Mouse (Mus musculus): ENCODE data around the gene Gprc5c.

Gprc5c gene

DNA sequence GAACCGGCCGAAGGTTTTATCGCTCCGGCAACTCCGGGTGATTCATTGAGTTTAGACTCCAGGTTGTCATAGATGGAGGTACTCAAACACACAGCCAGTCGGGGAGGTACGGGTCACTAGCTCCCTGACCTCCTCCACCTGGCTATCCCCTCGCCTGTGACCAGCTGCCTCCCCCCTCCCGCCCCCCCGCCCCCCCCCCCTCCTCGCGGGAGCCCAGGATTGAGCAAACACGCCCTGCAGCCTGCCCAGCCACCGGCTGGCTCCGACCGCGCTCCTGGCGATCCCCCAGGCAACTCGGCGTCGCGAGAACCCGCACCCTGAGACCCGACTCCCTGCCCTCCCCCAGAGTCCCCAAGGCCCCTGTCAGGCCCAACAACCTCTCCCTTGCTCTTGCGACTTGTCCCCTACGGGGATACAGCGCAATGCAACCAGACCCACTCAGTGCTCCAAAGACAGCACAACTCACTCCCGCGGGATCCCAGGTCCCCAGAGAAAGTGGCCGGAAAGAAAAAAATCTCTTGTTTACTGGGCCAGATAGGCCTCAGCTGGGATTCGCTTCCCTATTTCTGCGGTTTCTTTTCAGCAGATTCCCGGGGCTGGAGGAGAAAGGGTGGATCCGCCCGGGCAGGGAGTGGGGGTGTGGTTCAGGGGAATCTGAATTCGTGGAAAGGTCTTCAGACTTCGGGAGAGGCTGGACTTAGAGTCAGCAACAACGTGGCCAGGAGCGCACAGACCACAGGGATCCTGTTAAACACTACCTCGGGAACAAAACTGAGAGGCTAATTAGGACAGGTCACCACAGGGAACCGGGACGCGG lies at the start of gene Gprc5c:
Gene Gprc5c (plus strand): TSS at position 701 of the 817 bp plus-strand sequence.
- in situ Hi-C loops (cut with MboI; ENCODE audit: low pct_unique_long_range_greater_than_20kb in 1 of 2, low sequenced_read_pairs in 2 of 2, unreplicated experiment in 1 of 2) = no loop called here

GRCm38 (mm10) chr11:114801906-114802305 lies 49.0 kb upstream of the Gprc5c start:
- in situ Hi-C loops (cut with MboI; ENCODE audit: low pct_unique_long_range_greater_than_20kb in 1 of 2, low sequenced_read_pairs in 2 of 2, unreplicated experiment in 1 of 2) = loop anchor here in 1 of 2 experiments (25.0 kb wide), 1 partner anchor 260 kb away; the partner anchor contains the start of gene Cd300e

DNA sequence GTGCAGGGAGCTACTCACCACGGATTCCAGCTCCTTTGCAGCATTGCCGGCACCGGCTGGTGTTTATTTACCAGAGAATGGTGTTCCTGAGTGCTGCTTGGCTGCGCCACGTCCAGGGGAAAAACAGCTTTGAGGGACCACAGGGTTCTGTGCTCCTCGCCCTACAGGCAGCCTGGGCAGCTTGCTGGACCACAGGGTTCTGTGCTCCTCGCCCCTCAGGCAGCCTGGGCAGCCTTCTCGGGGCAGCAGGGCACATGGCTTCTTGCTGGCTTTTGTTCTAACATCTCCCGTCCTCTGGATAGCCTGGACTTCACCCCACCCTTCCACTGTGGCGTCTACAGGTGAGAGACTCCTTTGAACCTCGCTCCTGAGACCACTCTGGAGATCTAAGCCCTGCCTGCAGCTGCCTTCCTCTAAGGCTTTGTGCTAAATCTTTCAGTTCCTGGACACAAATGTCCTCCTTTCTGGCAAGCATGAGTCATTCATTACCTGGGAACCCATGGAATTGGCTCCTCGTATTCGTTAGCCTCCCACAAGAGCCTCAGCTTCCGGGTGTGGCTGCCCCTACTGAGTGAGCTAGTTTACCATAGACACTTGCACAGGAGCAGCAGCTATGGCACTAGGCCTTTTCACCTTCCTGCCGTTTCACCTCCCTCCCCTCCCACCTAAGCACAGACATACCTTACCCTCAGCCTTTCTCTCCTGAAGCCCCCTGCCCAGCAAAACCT lies 48.2 kb upstream of the Gprc5c start:
- in situ Hi-C loops (cut with MboI; ENCODE audit: low pct_unique_long_range_greater_than_20kb in 1 of 2, low sequenced_read_pairs in 2 of 2, unreplicated experiment in 1 of 2) = loop anchor here in 1 of 2 experiments (25.0 kb wide), 1 partner anchor 260 kb away; the partner anchor contains the start of gene Cd300e

DNA sequence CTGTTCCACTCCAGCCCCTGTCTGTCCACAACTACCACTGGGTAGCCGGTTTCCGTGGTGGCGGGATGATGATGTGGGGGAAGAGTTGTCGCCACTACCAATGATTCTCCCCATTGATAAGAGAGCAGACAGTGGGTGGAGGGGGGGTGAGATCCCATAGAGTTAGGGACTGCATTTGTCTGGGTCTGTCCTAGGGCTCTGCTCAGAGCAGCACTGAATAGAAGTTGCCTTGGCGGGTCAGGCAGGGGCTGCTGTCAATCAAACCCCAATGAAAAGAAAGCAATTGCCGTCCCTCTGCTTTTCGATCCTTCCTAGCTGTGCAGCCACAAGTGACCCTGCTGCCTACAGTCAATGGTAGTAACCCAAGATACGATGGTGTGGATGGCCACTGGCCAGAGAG lies 47.0 kb upstream of the Gprc5c start:
- in situ Hi-C loops (cut with MboI; ENCODE audit: low pct_unique_long_range_greater_than_20kb in 1 of 2, low sequenced_read_pairs in 2 of 2, unreplicated experiment in 1 of 2) = loop anchor here in 1 of 2 experiments (25.0 kb wide), 1 partner anchor 258 kb away; the partner anchor contains the start of gene Cd300e

DNA sequence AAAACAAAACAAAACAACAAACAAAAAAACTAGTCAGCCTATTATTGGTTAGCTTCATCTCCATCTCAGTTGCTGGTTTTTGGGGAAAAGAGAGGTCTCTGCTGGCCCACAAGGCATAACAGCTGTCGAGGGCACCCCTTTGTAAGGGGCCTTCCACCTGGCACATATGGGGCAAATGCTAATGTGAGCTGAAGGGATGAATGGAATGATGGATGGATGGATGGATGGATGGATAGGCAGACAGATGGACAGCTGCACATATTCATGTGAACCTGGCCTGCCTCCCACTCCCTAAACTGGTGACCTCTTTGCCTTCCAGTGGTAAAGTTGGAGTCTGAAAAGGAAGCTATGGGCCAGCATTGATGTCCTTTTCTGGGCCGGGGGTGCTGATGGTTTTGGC lies 43.9 kb upstream of the Gprc5c start:
- in situ Hi-C loops (cut with MboI; ENCODE audit: low pct_unique_long_range_greater_than_20kb in 1 of 2, low sequenced_read_pairs in 2 of 2, unreplicated experiment in 1 of 2) = loop anchor here in 1 of 2 experiments (25.0 kb wide), 1 partner anchor 255 kb away; the partner anchor contains the start of gene Cd300e

GRCm38 (mm10) chr11:114807686-114808427 lies 43.1 kb upstream of the Gprc5c start:
- in situ Hi-C loops (cut with MboI; ENCODE audit: low pct_unique_long_range_greater_than_20kb in 1 of 2, low sequenced_read_pairs in 2 of 2, unreplicated experiment in 1 of 2) = loop anchor here in 1 of 2 experiments (25.0 kb wide), 1 partner anchor 254 kb away; the partner anchor contains the start of gene Cd300e

DNA sequence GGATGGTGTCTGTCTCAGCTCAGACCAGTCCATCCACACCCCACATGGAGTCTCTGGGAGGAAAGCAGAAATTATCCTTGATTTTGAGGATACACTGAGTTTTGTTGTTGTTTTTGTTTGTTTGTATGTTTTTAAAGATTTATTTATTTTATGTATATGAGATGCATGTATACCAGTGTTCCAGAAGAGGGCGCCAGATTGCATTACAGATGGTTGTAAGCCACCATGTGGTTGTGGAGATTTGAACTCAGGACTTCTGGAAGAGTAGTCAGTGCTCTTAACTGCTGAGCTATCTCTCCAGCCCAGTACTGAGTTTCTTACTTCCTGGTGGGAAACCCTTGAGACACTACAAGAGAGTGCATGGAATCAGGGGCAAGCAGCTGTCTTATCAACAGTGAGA lies 41.6 kb upstream of the Gprc5c start:
- in situ Hi-C loops (cut with MboI; ENCODE audit: low pct_unique_long_range_greater_than_20kb in 1 of 2, low sequenced_read_pairs in 2 of 2, unreplicated experiment in 1 of 2) = loop anchor here in 1 of 2 experiments (25.0 kb wide), 1 partner anchor 253 kb away; the partner anchor contains the start of gene Cd300e

GRCm38 (mm10) chr11:114810344-114810743 lies 40.6 kb upstream of the Gprc5c start:
- in situ Hi-C loops (cut with MboI; ENCODE audit: low pct_unique_long_range_greater_than_20kb in 1 of 2, low sequenced_read_pairs in 2 of 2, unreplicated experiment in 1 of 2) = loop anchor here (10.0 to 25.0 kb wide), 2 partner anchors 94 to 252 kb away; partner anchors contain the start of gene Cd300e (in 1 of the 2)

- in situ Hi-C loops (cut with MboI; ENCODE audit: low pct_unique_long_range_greater_than_20kb in 1 of 2, low sequenced_read_pairs in 2 of 2, unreplicated experiment in 1 of 2) = loop anchor here (10.0 to 25.0 kb wide), 2 partner anchors 92 to 250 kb away; partner anchors contain the start of gene Cd300e (in 1 of the 2)
Measured at GRCm38 (mm10) chr11:114812731-114813240, 38.2 kb upstream of the Gprc5c start.

GRCm38 (mm10) chr11:114814873-114815592 lies 35.9 kb upstream of the Gprc5c start:
- in situ Hi-C loops (cut with MboI; ENCODE audit: low pct_unique_long_range_greater_than_20kb in 1 of 2, low sequenced_read_pairs in 2 of 2, unreplicated experiment in 1 of 2) = loop anchor here (5.0 to 25.0 kb wide), 4 partner anchors 42 to 247 kb away; partner anchors contain the start of gene Cd300e (in 1 of the 2)

- in situ Hi-C loops (cut with MboI; ENCODE audit: low pct_unique_long_range_greater_than_20kb in 1 of 2, low sequenced_read_pairs in 2 of 2, unreplicated experiment in 1 of 2) = loop anchor here (5.0 to 25.0 kb wide), 4 partner anchors 40 to 245 kb away; partner anchors contain the start of gene Cd300e (in 1 of the 2)
Measured at GRCm38 (mm10) chr11:114816934-114817333, 34.0 kb upstream of the Gprc5c start.

- in situ Hi-C loops (cut with MboI; ENCODE audit: low pct_unique_long_range_greater_than_20kb in 1 of 2, low sequenced_read_pairs in 2 of 2, unreplicated experiment in 1 of 2) = loop anchor here (5.0 to 25.0 kb wide), 4 partner anchors 39 to 244 kb away; partner anchors contain the start of gene Cd300e (in 1 of the 2)
Measured at GRCm38 (mm10) chr11:114818185-114818584, 32.8 kb upstream of the Gprc5c start.

GRCm38 (mm10) chr11:114819110-114819509 lies 31.8 kb upstream of the Gprc5c start:
- in situ Hi-C loops (cut with MboI; ENCODE audit: low pct_unique_long_range_greater_than_20kb in 1 of 2, low sequenced_read_pairs in 2 of 2, unreplicated experiment in 1 of 2) = loop anchor here (5.0 to 25.0 kb wide), 4 partner anchors 38 to 243 kb away; partner anchors contain the start of gene Cd300e (in 1 of the 2)

- in situ Hi-C loops (cut with MboI; ENCODE audit: low pct_unique_long_range_greater_than_20kb in 1 of 2, low sequenced_read_pairs in 2 of 2, unreplicated experiment in 1 of 2) = loop anchor here in 1 of 2 experiments (25.0 kb wide), 1 partner anchor 242 kb away; the partner anchor contains the start of gene Cd300e
Measured at GRCm38 (mm10) chr11:114820444-114820843, 30.5 kb upstream of the Gprc5c start.

DNA sequence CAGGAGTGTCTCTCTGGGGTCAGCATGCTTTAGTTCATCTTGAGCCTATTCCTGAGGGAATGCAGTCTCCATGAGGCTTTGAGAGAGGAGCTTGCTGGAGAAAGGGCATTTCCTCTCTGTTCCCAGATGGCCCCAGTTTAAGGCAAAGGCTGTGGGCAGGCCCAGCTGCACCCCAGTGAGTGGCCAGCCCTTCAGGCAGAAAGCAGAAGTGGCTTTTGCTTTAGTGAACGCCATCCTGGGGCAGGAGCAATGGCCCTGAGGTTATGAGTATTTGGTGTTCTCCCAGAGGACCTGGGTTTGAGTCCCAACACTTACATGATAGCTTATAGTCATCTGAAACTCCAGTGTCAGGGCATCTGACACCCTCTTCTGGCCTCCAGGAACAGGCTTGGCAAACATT lies 29.6 kb upstream of the Gprc5c start:
- in situ Hi-C loops (cut with MboI; ENCODE audit: low pct_unique_long_range_greater_than_20kb in 1 of 2, low sequenced_read_pairs in 2 of 2, unreplicated experiment in 1 of 2) = loop anchor here in 1 of 2 experiments (25.0 kb wide), 1 partner anchor 241 kb away; the partner anchor contains the start of gene Cd300e

DNA sequence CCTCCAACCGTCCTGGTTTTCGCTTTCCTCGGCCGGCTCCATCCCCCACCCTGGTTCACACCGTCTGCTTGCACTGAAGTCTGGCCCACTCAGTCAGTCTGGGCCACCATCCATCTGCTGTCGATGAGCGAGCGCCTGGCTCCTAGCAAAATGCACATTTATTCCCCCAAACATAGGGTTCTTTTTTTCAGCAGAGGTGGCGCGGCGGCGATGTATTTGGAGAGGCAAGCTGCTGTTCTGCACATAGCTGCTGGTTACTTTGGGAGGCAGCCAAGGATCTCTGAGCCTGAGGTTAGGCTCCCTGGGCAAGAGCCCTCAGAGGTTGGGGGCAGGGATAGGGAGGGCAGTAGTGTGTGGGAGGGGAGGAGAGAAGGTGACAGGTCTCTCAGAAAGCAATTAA lies 28.2 kb upstream of the Gprc5c start:
- in situ Hi-C loops (cut with MboI; ENCODE audit: low pct_unique_long_range_greater_than_20kb in 1 of 2, low sequenced_read_pairs in 2 of 2, unreplicated experiment in 1 of 2) = loop anchor here in 1 of 2 experiments (25.0 kb wide), 1 partner anchor 240 kb away; the partner anchor contains the start of gene Cd300e
